Mouse (Mus musculus) MEL (cell line): ENCODE measurements at regions not wholly inside any gene's neighbourhood (a gene's known extent, or its start where the extent isn't known, plus 50 kb on each side); places are given as distances from the start of the nearest gene placed in this dataset.

ENCODE experiments used
- DNase-seq: peaks from one replicate; pipeline ENCODE4 v3.0.0; 2011; ENCODE audit warnings: low read depth, low spot score
- H3K27ac ChIP-seq: 2 replicates; pipeline ENCODE4 v1.5.1; 2012; ENCODE audit warnings: low read depth, mild to moderate bottlenecking, control low read depth, low read length, moderate library complexity; ENCODE audit not compliant: control insufficient read depth
- H3K27me3 ChIP-seq, 2 experiments: fragments of 150-350 bp in 1 of 2; sonication (generic) in 1 of 2; 2 replicates each; pipeline ENCODE4 v1.6.1; 2012; ENCODE audit warnings: low read length in 2 of 2, mild to moderate bottlenecking in 2 of 2, improper control_type of control experiment in 1 of 2, moderate library complexity in 1 of 2; ENCODE audit not compliant: insufficient read depth in 2 of 2, control insufficient read depth in 1 of 2
- H3K36me3 ChIP-seq, 2 experiments: 2 replicates each; pipeline ENCODE4 v1.6.1; 2012 to 2014; ENCODE audit warnings: low read length in 2 of 2, improper control_type of control experiment in 1 of 2, inconsistent platforms in 1 of 2, mild to moderate bottlenecking in 1 of 2; ENCODE audit not compliant: insufficient read depth in 2 of 2, control insufficient read depth in 1 of 2
- H3K4me1 ChIP-seq, 2 experiments: fragments of 150-350 bp in 1 of 2; sonication (generic) in 1 of 2; 2 replicates each; pipeline ENCODE4 v1.6.1; 2012; ENCODE audit warnings: low read length in 2 of 2, improper control_type of control experiment in 1 of 2, mild to moderate bottlenecking in 1 of 2; ENCODE audit not compliant: insufficient read depth in 2 of 2, control insufficient read depth in 1 of 2
- H3K4me3 ChIP-seq, 2 experiments: fragments of 150-350 bp in 1 of 2; sonication (generic) in 1 of 2; 2 replicates each; pipeline ENCODE4 v1.5.1; 2012; ENCODE audit warnings: low read depth in 2 of 2, low read length in 2 of 2, mild to moderate bottlenecking in 2 of 2, moderate library complexity in 2 of 2, control low read depth in 1 of 2, improper control_type of control experiment in 1 of 2; ENCODE audit not compliant: control insufficient read depth in 1 of 2, insufficient read depth in 1 of 2
- H3K79me2 ChIP-seq: 2 replicates; pipeline ENCODE4 v1.6.1; 2012; ENCODE audit warnings: mild to moderate bottlenecking, low read length, moderate library complexity; ENCODE audit not compliant: control insufficient read depth, poor library complexity, insufficient read depth
- H3K9ac ChIP-seq: 2 replicates; pipeline ENCODE4 v1.6.1; 2012; ENCODE audit warnings: low read depth, mild to moderate bottlenecking, control low read depth, low read length, moderate library complexity; ENCODE audit not compliant: control insufficient read depth, poor library complexity, severe bottlenecking
- H3K9me3 ChIP-seq: fragments of 150-350 bp; sonication (generic); replicated peaks from 2 replicates; pipeline ENCODE4 v1.6.1; 2012; ENCODE audit warnings: mild to moderate bottlenecking, low read length, improper control_type of control experiment, moderate library complexity; ENCODE audit not compliant: insufficient read depth
- BHLHE40 ChIP-seq: IDR thresholded peaks from 2 replicates; pipeline ENCODE4 v1.6.1; 2012; ENCODE audit warnings: low read depth, mild to moderate bottlenecking, inconsistent platforms, low read length, improper control_type of control experiment, borderline replicate concordance
- CHD2 ChIP-seq: IDR thresholded peaks from 2 replicates; pipeline ENCODE4 v1.6.1; 2011; ENCODE audit warnings: low read length, improper control_type of control experiment
- ELF1 ChIP-seq: IDR thresholded peaks from 2 replicates; pipeline ENCODE4 v1.6.1; 2014; ENCODE audit warnings: low read depth, mild to moderate bottlenecking, inconsistent platforms, low read length, improper control_type of control experiment, moderate library complexity
- ETS1 ChIP-seq: IDR thresholded peaks from 2 replicates; pipeline ENCODE4 v1.6.1; 2012; ENCODE audit warnings: low read depth, mild to moderate bottlenecking, inconsistent platforms, low read length, improper control_type of control experiment, moderate library complexity
- GABPA ChIP-seq: IDR thresholded peaks from 2 replicates; pipeline ENCODE4 v1.6.1; 2012; ENCODE audit warnings: low read depth, mild to moderate bottlenecking, inconsistent platforms, low read length, improper control_type of control experiment, moderate library complexity
- GATA1 ChIP-seq: IDR thresholded peaks from 2 replicates; pipeline ENCODE4 v1.6.1; 2011; ENCODE audit warnings: low read depth, low read length, improper control_type of control experiment
- HCFC1 ChIP-seq: IDR thresholded peaks from 2 replicates; pipeline ENCODE4 v1.6.1; 2012; ENCODE audit warnings: low read depth, mild to moderate bottlenecking, inconsistent platforms, low read length, improper control_type of control experiment, moderate library complexity
- MAZ ChIP-seq: IDR thresholded peaks from 2 replicates; pipeline ENCODE4 v1.6.1; 2012; ENCODE audit warnings: low read depth, mild to moderate bottlenecking, inconsistent platforms, low read length, improper control_type of control experiment
- MXI1 ChIP-seq: IDR thresholded peaks from 2 replicates; pipeline ENCODE4 v1.6.1; 2011; ENCODE audit warnings: mild to moderate bottlenecking, low read depth, low read length, improper control_type of control experiment
- NELFE ChIP-seq: IDR thresholded peaks from 2 replicates; pipeline ENCODE4 v1.6.1; 2011; ENCODE audit warnings: low read depth, low read length, improper control_type of control experiment
- NRF1 ChIP-seq: IDR thresholded peaks from 2 replicates; pipeline ENCODE4 v1.6.1; 2014; ENCODE audit warnings: low read depth, mild to moderate bottlenecking, inconsistent platforms, low read length, improper control_type of control experiment, moderate library complexity; ENCODE audit not compliant: poor library complexity, insufficient read depth, severe bottlenecking
- POLR2A ChIP-seq, 2 experiments: IDR thresholded peaks; 2 replicates each; pipeline ENCODE4 v1.6.1; 2011 to 2012; ENCODE audit warnings: low read length in 2 of 2, mild to moderate bottlenecking in 2 of 2, control low read depth in 1 of 2, improper control_type of control experiment in 1 of 2, low read depth in 1 of 2, moderate library complexity in 1 of 2; ENCODE audit not compliant: control insufficient read depth in 1 of 2, insufficient read depth in 1 of 2, poor library complexity in 1 of 2
- POLR2AphosphoS2 ChIP-seq: IDR thresholded peaks from 2 replicates; pipeline ENCODE4 v1.6.1; 2011; ENCODE audit warnings: low read length, improper control_type of control experiment
- RAD21 ChIP-seq: IDR thresholded peaks from 2 replicates; pipeline ENCODE4 v1.6.1; 2011; ENCODE audit warnings: mild to moderate bottlenecking, low read depth, low read length, improper control_type of control experiment
- SMC3 ChIP-seq: IDR thresholded peaks from 2 replicates; pipeline ENCODE4 v1.6.1; 2011; ENCODE audit warnings: low read depth, low read length, improper control_type of control experiment
- TAL1 ChIP-seq: IDR thresholded peaks from 2 replicates; pipeline ENCODE4 v1.6.1; 2012; ENCODE audit warnings: mild to moderate bottlenecking, inconsistent platforms, low read length, moderate library complexity, mixed read lengths
- TBP ChIP-seq: IDR thresholded peaks from 2 replicates; pipeline ENCODE4 v1.8.0; 2011; ENCODE audit warnings: low read depth, low read length, improper control_type of control experiment
- UBTF ChIP-seq: IDR thresholded peaks from 2 replicates; pipeline ENCODE4 v1.6.1; 2012; ENCODE audit warnings: low read depth, mild to moderate bottlenecking, inconsistent platforms, low read length, improper control_type of control experiment, moderate library complexity, borderline replicate concordance; ENCODE audit not compliant: insufficient read depth
- USF1 ChIP-seq: IDR thresholded peaks from 2 replicates; pipeline ENCODE4 v1.6.1; 2014; ENCODE audit warnings: low read depth, mild to moderate bottlenecking, inconsistent platforms, low read length, improper control_type of control experiment, moderate library complexity
- USF2 ChIP-seq, 2 experiments: IDR thresholded peaks; 2 replicates each; pipeline ENCODE4 v1.6.1; 2011 to 2012; ENCODE audit warnings: improper control_type of control experiment in 2 of 2, low read length in 2 of 2, borderline replicate concordance in 1 of 2, inconsistent platforms in 1 of 2, low read depth in 1 of 2, mild to moderate bottlenecking in 1 of 2; ENCODE audit not compliant: insufficient read depth in 1 of 2
- ZKSCAN1 ChIP-seq: IDR thresholded peaks from 2 replicates; pipeline ENCODE4 v1.6.1; 2012; ENCODE audit warnings: low read depth, mild to moderate bottlenecking, inconsistent platforms, low read length, improper control_type of control experiment, moderate library complexity
- ZNF384 ChIP-seq: IDR thresholded peaks from 2 replicates; pipeline ENCODE4 v1.6.1; 2012; ENCODE audit warnings: low read depth, mild to moderate bottlenecking, inconsistent platforms, low read length, improper control_type of control experiment

DNA sequence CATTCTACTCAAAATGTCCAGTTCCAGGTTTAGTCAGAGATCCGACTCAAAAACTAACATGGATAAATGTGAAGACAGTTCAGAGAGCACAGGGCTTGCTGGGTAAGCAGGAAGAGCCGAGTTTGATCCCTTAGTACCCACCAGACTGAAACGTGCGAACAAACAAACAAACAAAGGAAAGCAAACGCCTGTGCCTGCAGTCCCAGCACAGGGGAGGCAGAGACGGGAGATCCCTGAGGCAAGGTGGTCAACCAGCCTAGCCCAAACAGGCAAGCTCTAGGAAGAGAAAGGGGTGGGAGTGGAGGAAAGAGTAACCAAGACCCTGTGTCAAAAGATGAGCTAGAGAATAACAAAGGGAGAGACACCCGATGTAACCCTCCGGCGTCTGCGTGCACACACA lies 293.5 kb upstream of the Sdk2 start:
- DNase-seq: no peak
- Histone ChIP-seq H3K9me3 (no peaks in the 10 kb centered on the region), H3K36me3 (no peaks in the 10 kb centered on the region), H3K9ac (no peak overlapping the region), H3K79me2 (no peaks in the 10 kb centered on the region), H3K27me3 (no peaks in the 10 kb centered on the region), H3K4me1 (no peaks in the 10 kb centered on the region), H3K4me3 (no peak overlapping the region), H3K27ac (no peak overlapping the region)
- TF ChIP-seq ETS1: no peak
- TF ChIP-seq SMC3: no peak
- no peak for TF ChIP-seq NELFE
- no peak for TF ChIP-seq POLR2AphosphoS2
- TF ChIP-seq TBP: no peak
- no peak for TF ChIP-seq POLR2A (IDR thresholded peaks at IDR 0.05; ENCODE audit: control insufficient read depth in 1 of 2, insufficient read depth in 1 of 2, low read depth in 1 of 2, low read length in 2 of 2, poor library complexity in 1 of 2)
- TF ChIP-seq GABPA: no peak
- no peak for TF ChIP-seq USF1
- TF ChIP-seq UBTF: no peak
- TF ChIP-seq ELF1: no peak
- TF ChIP-seq GATA1: no peak

DNA sequence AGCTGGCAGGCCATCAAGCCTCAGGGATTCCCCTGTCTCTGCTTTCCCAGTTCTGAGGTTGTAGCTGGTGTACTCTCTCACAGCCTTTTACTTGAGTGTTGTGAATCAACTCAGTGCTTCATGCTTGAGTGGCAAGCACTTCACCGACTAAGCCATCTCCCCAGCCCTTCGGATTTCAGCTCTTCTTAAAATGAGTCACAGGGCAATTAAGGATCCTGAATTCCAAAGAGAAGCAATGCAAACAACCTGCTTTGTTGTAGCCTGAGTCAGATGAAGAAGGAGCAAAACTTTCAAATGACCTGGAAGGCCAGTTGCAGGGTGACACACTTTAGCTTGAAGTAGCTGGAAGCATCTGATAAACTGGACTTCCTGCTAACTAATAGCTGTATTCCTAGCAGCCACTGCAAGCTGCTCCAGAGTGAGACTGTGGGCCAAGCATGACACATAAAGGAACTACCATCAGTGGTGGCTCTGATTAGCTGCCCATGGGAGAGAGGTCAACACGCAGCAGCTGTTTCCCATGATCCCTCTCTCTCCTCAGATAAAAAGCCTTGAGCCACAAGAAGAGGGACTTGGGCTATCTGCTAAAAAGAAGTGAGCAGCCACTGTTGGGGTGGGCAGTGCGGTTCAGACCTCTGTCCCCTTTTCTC lies 285.4 kb upstream of the Sdk2 start:
- TF ChIP-seq HCFC1: no peak
- no peak for TF ChIP-seq POLR2A (IDR thresholded peaks at IDR 0.05; ENCODE audit: control insufficient read depth in 1 of 2, insufficient read depth in 1 of 2, low read depth in 1 of 2, low read length in 2 of 2, poor library complexity in 1 of 2)
- no peak for TF ChIP-seq ZKSCAN1
- Histone ChIP-seq H3K9me3 (no peaks in the 10 kb centered on the region; the same call in 1 of the 2 replicates), H3K27ac (no peak overlapping the region), H3K4me3 (no peak overlapping the region), H3K79me2 (no peaks in the 10 kb centered on the region), H3K4me1 (no peaks in the 10 kb centered on the region), H3K36me3 (no peaks in the 10 kb centered on the region), H3K27me3 (no peaks in the 10 kb centered on the region), H3K9ac (no peak overlapping the region)
- DNase-seq: no peak

DNA sequence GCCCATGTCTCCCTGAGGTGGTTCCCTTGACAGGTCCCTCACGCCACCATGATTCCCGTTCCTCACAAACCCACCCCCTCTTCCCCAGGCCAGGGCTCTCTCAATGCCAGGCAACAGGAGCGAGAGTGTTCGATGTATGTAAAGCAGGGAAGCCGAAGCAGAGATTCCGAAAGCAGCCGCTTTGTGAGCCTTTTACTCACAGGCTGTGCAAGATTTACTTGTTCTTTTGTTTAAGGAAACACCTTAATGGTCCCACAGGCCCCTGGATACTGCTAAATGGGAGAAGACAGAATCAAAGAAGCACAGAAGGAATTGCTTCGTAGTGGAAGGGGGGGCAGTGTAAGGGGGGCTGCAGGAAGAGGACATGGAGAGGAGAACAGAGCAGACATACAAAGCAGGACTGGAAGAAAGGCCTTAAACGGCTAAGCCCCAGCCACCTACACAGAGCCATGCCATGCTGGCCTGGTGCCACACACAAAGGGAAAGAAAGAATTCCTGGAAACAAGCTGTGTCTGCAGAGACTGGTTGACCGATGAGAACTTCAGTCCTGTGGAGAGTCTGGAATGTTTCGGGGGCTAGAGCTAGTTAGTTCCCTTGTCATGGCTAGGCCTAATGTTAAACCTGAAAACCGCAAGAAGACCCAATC lies 270.1 kb upstream of the Sdk2 start:
- no peaks in the 10 kb centered on the region for H3K27me3 ChIP-seq
- no peaks in the 10 kb centered on the region for H3K4me1 ChIP-seq
- no peaks in the 10 kb centered on the region for H3K79me2 ChIP-seq
- no peak overlapping the region for H3K9ac ChIP-seq
- H3K9me3 ChIP-seq: no peaks in the 10 kb centered on the region; the same call in 1 of the 2 replicates
- DNase-seq: no peak
- H3K27ac ChIP-seq: no peak overlapping the region
- no peak for TF ChIP-seq USF1
- no peak for TF ChIP-seq BHLHE40
- TF ChIP-seq MXI1: no peak
- TF ChIP-seq USF2 (IDR thresholded peaks at IDR 0.05; ENCODE audit: borderline replicate concordance in 1 of 2, insufficient read depth in 1 of 2, low read depth in 1 of 2, low read length in 2 of 2): no peak
- TF ChIP-seq ZNF384: no peak
- no peak for TF ChIP-seq CHD2
- TF ChIP-seq UBTF: no peak
- no peak for TF ChIP-seq MAZ
- no peak for TF ChIP-seq RAD21
- TF ChIP-seq NELFE: no peak
- no peak for TF ChIP-seq NRF1
- no peak for TF ChIP-seq TAL1
- no peaks in the 10 kb centered on the region for H3K36me3 ChIP-seq
- H3K4me3 ChIP-seq: no peak overlapping the region
